Mouse (Mus musculus) adrenal gland, adult 18-20 months (tissue): ENCODE results near the gene Recql5. TPM values are rescaled to one million over a fixed set of nuclear protein-coding genes. Genes with fewer than 3 reads are reported as not detected.
"Not testable (repeated sequence)": the region's sequence is repeated elsewhere in the genome, so short reads cannot be mapped to it uniquely, and the experiment has no call there.

ENCODE experiments used
- DNase-seq, 2 experiments: peaks; one replicate each; pipeline ENCODE4 v3.0.0; 2021 to 2022; ENCODE audit warnings: low spot score in 2 of 2
- total RNA-seq, 2 experiments: library from RNA; stranded (reverse); gene quantifications; 1 replicate in 1 of 2; 2 replicates in 1 of 2; pipeline ENCODE4 v1.2.3; 2021

The Recql5 gene
- total RNA-seq, 2 experiments from 2014 or later, result 17.1 to 27.1 TPM

DNA sequence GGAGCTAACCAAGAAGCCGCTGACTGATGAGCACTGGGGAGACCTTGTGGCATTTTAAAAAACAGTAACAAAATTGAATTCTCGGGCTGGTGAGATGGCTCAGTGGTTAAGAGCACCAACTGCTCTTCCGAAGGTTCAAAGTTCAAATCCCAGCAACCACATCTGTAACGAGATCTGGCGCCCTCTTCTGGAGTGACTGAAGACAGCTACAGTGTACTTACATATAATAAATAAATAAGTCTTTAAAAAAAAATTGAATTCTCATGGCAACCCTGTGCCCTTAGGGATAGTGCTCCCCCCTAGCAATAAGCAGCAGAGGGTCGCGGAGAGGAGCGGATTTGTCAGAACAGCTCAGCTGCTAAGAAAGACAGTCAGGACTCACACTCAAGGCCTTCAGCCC lies 69.4 kb downstream of the Recql5 start:
- no peak for DNase-seq

DNA sequence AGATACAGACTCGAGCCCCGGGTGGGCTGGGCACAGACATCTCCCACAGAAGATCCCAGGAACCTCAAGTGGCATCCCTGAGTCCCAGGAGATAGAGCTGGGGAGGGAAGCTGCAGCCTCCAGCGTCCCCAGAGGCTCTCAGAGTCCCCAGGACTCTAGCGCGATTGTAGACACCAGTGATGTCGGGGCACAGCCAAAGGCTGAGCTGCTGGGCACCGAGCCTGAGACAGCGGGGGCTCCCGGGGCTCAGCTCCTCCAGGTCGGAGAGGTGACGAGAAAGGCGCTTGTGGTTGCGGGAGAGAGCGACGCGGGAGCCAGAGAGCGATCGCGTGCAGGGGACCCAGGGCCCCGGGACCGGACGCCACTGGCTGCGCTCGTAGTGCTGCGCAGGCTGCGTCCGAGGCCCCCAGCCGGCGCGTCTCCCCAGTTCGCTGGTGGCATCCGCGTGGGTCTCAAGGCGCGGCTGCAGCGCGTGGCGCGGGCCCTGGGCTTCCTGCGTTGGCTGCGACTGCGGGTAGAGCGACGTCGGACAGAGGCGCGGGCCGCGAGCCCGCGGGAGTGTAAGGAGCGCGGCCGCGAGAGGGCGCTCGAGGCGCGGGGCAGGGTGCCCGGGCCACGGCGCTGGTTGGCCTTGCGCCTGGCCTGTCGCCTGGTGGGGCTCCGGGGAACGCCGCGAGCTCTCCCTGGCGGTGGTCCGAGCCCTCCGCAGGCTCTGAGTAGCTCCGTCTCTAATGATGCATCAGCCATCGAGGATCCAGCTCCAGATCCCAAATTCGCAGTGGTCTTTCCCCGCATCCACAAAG lies 73.9 kb downstream of the Recql5 start:
- DNase-seq, result peak; percentile 91 to 93

DNA sequence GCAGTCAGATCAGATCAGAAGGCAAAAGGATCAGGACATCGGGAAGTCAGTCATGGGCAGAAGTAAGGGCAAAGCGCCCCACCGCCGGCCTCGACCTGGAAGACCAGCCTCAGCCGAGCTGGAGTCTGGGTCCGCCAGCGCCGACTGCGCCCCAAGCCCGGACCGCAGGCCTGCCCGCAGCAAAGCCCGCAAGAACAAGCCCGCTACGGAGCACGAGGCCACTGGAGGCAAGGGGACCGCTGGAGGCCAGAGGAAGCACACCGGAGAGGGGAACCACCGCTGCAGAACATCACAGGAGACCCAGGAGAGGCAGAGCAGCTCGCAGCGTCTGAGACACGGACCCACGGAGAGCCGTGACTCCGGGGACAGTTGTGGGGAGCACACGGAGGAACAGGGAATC lies 74.9 kb downstream of the Recql5 start, which contains the start of gene Myo15b:
Gene Myo15b, plus strand, starts transcription at position 53 of the 400 bp plus-strand sequence.
- no peak for DNase-seq

DNA sequence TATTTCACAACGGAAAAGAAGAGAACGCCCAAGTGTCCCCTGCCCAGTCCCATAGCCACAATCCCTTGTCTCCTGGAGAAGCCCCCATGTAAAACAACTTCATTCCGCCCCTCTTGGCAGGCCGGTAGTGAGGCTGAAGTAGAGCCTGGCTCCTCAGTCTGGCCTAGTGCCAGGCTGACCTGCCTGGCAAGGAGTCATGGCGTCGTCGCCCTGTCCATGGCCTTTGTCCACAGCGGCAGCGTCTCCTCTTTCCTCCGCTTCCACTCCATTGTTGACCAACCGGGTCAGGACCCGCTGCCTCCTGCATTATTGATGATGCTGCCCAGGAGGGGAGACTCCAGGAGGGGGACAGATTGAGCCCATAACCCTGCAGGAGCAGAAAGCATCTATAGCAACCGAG lies 75.3 kb downstream of the Recql5 start:
- no peak for DNase-seq

GRCm38 (mm10) chr11:115857146-115857545 lies 76.1 kb downstream of the Recql5 start:
- not testable (repeated sequence) for DNase-seq

GRCm38 (mm10) chr11:115854674-115855073 lies 78.6 kb downstream of the Recql5 start:
- no peak for DNase-seq

- DNase-seq, result no peak
Observed at GRCm38 (mm10) chr11:115845819-115846218, 87.5 kb downstream of the Recql5 start.

- DNase-seq, result no peak
Observed at GRCm38 (mm10) chr11:115844240-115844639, 89.0 kb downstream of the Recql5 start.

- no peak for DNase-seq
Observed at GRCm38 (mm10) chr11:115843891-115844239, 89.4 kb downstream of the Recql5 start.

DNA sequence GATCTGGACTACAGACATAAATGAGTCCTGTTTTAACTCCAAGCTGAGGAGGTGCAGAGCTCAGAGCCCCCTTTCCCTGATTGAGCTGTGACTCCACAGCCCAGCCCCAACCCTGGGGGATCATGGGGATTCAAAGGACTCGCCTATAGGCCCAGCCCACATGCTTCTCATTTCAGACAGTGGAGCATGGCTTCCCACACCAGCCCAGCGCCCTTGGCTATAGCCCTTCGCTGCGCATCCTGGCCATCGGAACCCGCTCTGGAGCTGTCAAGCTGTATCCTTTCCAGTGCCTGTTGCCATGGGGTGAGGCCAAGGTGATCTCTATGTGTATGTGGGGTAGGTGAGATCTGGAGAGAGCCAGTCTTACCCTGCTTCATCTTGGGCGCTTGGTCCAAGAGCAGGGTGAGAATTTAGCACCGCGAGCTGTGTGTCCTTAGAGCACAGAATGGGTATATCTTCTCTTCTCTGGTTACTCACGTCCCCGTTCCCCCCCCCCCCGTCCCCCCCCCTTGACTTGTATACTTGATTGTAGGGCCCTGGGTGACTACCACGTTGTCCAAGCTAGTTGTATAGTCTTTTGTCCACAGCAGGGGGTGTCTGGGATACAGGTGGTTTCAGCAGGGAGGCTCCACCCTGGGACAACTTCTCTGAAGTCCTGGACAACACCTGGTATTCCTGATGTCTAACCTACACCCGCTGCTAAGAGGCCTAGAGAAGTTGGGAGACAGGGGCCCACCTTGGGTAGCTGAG lies 90.0 kb downstream of the Recql5 start:
- DNase-seq, result no peak

Other genes with a start within 250 kb of the Recql5 start
- 100 to 1,000 TPM in 1 of 2 experiments, 10 to 100 TPM in 1; 97.2 to 132 TPM for gene Grb2, start 224.9 kb downstream of the Recql5 start, total RNA-seq
- gene Tmem94, start 168.0 kb downstream of the Recql5 start, total RNA-seq, result 10 to 100 TPM; 57.3 to 70.3 TPM
- 10 to 100 TPM; 55.1 to 59.8 TPM for gene Caskin2, start 119.8 kb downstream of the Recql5 start, total RNA-seq
- 10 to 100 TPM; 15.5 to 20.3 TPM for gene Tsen54, start 118.8 kb downstream of the Recql5 start, total RNA-seq
- 1 to 10 TPM; 5.8 to 8.0 TPM for gene Llgl2, start 109.4 kb downstream of the Recql5 start, total RNA-seq
- gene Myo15b, start 75.1 kb downstream of the Recql5 start, total RNA-seq, result not detected
- under 1 TPM in 1 of 2 experiments, not detected in 1; 0.74 TPM for gene Smim5, start 33.5 kb downstream of the Recql5 start, total RNA-seq
- not detected for gene Smim6, start 21.5 kb downstream of the Recql5 start, total RNA-seq
- gene Sap30bp, start 195 bp downstream of the Recql5 start, total RNA-seq, result 10 to 100 TPM; 37.3 to 47.6 TPM
- gene Itgb4, start 41.2 kb upstream of the Recql5 start, total RNA-seq, result 1 to 10 TPM; 3.1 to 3.7 TPM
- 10 to 100 TPM; 26.8 to 33.1 TPM for gene Galk1, start 79.2 kb upstream of the Recql5 start, total RNA-seq
- 100 to 1,000 TPM; 248 to 269 TPM for gene H3f3b, start 94.5 kb upstream of the Recql5 start, total RNA-seq
- 10 to 100 TPM; 16.2 to 19.2 TPM for gene Unk, start 96.8 kb upstream of the Recql5 start, total RNA-seq
- gene Unc13d, start 144.5 kb upstream of the Recql5 start, total RNA-seq, result 1 to 10 TPM; 1.0 to 1.3 TPM
- 100 to 1,000 TPM; 163 to 187 TPM for gene Wbp2, start 153.5 kb upstream of the Recql5 start, total RNA-seq
- 10 to 100 TPM; 14.6 to 23.5 TPM for gene Trim47, start 193.7 kb upstream of the Recql5 start, total RNA-seq
- 10 to 100 TPM; 12.9 to 13.1 TPM for gene Trim65, start 197.7 kb upstream of the Recql5 start, total RNA-seq
- 100 to 1,000 TPM; 106 to 115 TPM for gene Mrpl38, start 205.4 kb upstream of the Recql5 start, total RNA-seq
- gene Fbf1, start 234.7 kb upstream of the Recql5 start, total RNA-seq, result 10 to 100 TPM; 30.9 to 42.1 TPM